Mouse (Mus musculus): ENCODE measurements around the gene Sept9.

Sept9 gene

DNA sequence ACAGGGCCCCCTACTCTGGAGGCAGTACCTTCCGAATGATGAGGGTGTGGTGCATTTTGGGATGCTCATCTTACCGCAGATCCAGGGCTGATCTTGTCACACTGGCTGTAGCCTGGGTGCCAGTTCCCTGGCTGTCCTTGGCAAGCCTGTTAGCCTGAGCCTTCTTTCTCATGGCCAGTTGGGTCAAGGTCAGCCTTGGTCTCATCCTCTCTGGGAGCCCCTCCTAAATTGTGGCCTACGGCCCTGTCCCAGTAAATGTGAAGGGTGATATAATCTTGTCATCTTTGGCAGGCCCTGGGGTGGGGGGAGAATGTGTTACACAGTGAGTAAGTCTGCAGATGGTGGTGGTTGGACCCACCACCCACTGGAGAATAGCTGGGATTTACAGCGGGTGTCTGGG, 147.8 kb downstream of the Sept9 start:
- no peak for DNase-seq (ENCODE audit: low spot score)

DNA sequence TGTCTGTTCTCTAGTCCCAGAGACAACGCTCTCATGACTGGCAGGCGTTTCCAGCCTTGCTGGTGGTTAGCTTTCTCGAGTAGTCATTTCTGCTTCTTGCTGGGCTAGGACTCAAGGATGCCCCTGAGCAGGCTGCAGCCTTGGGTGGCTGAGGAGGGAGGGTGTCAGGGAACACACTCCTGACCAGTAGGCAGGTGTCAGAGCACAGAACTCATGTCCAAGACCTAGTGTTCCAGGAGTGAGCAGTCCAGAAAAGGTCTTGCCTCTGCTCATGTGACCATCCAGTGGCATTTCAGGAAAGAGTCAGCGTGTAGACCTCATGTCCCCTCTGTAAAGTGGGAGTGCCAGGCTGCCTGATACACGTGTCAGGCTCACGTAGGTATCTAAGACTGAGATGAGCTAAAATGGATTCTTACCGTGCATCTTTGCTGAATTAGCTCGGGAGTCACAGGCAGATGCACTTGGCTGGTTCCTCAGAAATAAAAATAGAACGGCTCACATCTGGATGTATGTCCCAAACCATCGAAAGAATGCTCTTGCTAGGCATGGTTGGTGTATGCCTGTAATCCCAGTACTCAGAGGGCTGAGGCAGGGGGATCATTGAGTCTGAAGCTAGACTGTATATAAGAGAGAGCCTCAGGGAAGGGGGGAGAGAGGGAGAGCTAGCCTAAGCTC, 149.1 kb downstream of the Sept9 start:
- DNase-seq (ENCODE audit: low spot score), result no peak

DNA sequence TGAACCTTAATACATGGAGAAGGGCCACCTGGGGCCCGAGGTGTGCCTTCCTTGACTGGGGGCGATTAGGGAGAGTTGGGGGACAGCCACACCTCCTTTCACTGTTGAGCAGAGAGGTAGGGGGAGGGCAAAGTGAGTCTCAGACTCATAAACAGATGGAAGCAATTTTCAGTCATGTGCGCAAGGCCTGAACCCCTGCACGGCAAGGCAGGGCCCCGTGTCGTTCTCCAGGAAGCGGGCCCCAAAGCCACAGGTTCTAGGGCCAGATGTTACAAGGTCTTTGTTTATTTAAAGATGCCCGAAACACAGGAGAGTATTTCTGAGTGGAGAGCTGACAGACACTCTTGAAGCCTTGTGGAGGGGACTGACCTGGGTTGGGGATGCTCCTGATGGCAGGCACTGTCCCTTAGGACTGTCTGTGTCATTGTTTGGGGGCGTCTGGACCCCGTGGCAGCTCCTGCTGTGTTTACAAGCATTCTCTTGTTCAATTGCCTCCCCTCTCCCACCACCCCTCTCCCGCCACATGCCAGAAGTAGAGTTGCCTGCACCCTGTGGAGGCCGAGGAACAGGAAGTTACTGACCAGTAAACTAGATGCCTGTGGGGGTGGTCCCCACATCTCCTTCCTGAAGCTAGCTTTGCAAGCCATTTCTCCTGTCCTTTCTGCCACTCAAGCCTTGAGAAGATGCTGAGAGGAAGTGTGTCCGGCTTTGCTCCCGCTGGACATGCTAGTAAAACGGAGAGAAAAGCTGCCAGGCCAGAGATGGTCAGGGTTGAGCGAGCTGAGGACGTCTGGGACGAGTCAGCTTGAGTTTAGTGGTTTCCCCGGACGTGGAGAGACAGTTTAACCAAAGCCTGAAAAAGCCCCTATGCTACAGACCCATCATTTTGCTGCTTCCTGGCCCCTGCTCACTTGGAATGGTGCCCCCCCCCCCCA, 150.2 kb downstream of the Sept9 start:
- DNase-seq (ENCODE audit: low spot score), result peak; percentile 69

DNA sequence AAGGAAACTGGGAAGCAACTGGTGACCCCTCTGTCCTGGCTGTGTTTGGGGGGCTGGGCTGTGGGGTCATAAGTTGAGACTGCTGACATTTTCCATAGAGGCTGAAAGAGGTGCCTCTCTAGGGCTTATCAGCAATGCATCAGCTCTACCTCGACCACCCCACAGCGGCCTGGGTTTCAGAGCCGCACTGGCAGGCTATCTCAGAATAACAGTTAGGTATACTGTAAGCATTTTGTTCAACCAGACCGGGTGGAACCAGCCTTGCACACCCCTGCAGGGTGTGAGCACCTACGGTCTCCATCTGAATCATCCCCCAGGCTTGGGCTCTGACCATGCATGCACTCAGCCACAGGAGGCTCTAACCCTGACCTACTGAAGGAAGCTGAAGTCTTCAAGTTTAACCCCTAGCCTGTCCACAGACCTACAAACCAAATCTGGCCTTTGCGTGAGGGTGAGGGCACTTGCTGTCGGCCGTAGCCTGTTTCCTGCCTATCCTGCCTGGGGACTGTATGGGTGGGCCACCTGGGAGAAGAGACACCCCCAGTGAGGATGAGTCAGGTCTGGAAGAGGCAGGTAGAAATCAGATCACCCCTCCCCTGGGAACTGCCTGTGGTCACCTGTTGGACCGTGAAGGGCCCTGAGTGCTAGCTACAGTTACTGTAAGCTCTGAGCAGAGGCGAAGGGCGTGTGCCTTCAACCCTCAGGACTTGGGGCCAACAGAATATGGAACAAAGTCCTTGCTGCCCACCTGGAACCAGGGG, 151.2 kb downstream of the Sept9 start:
- no peak for DNase-seq (ENCODE audit: low spot score)

DNA sequence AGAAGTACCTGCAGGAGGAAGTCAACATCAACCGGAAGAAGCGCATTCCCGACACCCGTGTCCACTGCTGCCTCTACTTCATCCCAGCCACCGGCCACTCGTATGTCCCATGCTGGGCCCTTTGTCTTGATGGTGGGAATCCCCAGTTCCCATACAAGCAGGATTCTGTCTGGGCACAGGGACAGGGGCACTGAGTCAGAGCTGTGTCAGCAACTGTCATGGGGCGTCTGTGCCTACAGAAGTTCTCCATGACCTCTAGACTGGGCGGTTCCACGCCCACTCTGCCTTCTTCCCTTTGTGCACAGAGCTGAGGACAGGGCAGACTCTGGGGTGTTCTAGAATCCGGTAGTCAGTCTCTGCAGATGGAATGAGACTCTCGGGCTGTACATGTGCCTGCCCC, 153.7 kb downstream of the Sept9 start:
- DNase-seq (ENCODE audit: low spot score), result no peak

DNA sequence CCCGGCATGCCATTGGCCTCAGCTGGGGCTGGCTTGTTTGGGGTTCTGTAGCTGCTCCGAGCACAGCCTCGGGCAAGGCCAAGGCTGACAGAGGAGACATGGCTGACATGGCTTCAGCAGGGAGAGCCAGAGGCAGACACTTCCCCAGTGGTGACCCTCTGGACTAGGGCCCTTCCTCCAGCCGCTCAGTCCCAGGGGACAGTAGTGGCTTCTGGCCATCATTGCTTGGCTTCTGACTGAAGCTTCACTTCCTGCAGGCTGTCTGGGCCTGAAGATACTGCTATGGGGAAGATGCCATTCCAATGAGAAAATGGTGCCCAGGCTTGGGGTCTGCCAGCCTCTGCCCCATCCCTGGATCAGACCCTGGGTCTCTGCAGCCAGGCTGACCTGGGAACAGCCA, 154.6 kb downstream of the Sept9 start:
- DNase-seq (ENCODE audit: low spot score), result no peak

DNA sequence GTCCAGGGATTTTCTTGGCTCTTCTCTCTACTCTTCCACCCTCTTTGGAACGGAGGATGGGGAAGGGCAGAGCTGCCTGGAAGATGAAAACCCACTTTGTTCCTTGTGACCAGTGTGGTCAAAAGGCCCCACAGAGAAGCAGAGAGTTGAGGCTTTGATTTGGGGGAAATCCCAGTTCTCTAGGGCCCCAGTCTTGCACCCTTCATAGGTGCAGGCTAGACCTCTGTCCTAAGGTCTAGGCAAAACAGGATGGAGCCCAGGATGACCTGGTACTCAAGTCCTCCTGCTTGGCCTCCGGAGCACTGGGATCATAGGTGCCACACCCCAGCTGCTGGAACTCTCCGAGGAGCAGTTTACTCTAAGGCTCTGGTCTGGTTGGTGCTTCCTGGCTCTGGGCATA, 157.5 kb downstream of the Sept9 start:
- no peak for DNase-seq (ENCODE audit: low spot score)

DNA sequence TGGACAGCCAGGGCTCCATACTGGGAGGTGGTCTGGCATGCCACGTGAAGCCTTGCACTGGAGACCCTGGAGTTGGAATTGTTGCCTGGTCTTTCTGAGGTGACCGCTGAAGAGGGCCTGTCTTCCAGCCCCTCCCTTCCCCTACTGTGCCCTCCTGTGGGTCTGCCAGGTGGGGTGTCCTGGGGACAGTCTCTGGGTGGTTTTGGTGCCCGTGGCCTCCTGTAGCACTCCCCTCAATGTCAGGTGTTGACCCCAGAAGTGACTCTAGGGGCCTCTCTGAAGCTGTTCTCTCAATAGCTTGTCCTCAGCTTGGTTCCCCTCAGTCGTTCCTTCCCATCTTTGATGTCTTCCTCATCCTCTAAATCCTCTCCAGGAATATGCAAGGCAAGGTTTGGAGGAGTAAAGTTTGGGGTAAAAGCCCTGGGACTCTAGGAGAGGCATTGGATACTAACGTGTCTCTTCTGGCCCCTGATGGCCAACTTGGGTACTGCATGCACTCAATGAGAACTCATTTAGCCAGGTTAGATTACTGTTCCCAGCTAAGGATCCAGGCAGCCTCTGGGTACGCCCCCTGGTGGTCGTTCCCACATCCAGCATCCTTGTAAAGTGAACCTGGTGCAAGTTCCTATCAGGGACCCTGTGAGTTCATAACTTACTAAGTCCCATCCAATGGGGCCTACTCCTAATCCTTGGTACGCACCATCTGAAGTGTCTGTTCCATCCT, 158.6 kb downstream of the Sept9 start:
- DNase-seq (ENCODE audit: low spot score), result peak; percentile 90

DNA sequence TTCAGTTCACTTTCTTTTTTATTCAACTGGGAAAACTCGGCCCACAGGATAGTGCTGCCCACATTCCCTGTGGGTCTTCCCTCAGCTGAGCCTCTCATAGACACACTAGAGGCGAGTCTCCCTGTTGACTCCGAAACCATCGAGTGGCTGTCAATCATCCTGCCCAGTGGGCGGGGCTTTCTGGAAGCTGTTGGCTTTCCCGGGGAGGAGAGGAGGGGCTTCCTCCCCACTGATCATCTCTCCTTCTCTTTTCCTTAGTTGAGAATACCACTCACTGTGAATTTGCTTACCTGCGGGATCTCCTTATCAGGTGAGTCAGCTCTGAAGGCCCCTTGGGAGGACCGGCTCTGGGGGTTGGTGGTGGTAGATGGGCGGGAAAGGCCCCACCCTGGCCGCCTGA, 159.7 kb downstream of the Sept9 start:
- DNase-seq (ENCODE audit: low spot score), result no peak

DNA sequence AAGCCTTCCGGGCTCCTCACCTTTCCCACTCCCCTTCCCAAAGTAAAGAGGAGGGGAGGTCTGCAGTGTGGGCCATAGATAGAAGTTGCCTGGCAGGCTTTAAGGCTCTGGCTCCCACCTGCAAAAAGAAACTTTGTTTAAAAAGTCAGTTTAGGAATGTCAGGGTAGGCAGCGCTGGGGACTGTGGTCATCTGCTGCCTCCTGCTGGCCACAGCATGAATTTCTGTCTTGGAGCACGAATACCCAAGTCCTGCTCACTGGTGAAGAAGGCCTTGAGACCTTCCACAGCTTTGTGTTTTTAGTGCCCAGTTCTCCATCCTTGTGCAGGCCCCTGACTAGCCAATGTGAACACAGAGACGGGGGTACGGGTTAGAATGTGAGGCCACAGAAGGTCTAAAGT, 160.4 kb downstream of the Sept9 start:
- DNase-seq (ENCODE audit: low spot score), result peak; percentile 70

DNA sequence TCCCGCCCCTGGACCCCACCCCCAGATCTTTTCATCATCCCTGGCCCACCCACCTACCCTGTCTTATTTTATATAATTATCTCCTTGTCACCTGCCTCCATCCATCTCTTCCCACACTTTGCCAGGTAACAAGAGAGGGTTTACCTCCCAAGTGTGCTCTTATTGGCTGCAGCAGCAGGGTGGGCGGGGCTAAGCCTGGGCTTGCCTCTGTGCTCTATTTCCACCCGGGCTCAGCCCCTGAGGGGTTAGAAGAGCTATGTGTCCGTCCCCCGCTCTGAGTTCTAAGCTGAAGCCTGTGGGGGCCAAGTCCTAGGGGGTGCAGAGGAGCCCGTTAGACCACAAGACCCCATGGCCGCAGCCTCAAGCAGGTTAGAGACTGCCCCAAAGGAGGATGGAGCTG, 161.1 kb downstream of the Sept9 start:
- DNase-seq (ENCODE audit: low spot score), result no peak

DNA sequence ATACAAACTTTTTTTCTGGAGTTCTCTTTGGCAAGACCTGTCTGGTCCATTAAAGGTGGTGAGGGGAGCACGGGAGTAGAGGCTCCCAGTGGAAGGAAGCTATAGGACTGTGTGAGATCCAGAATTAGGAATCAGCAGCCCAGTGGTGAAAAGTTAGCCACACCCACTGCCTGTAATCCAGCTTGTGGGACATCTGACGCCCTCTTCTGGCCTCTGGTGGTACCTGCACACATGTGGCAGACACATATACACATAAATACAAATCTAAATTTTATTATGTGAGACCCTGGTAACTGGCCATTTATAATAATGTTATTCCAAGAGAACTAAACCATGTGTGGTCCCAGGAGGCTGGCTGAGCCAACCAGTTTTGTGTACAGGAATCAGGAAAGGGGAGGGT, 162.8 kb downstream of the Sept9 start:
- no peak for DNase-seq (ENCODE audit: low spot score)

DNA sequence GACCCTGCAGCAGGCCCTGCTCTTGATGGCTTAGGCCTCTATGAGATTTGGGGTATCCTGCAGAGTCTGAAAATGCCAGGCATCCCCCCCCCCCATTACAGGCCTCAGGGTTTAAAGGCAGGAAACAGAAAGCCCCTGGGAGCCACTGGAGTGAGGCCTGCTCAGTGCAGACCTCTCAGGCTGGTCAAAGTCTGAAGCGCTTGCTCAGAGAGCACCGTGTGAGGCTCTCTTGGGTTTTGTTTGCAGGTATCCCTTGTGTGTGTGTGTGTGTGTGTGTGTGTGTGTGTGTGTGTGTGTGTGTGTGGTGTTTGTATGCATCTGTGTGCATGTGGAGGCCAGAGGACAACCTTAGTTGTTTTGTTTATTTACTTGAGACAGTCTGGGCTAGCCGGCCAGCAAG, 164.5 kb downstream of the Sept9 start:
- no peak for DNase-seq (ENCODE audit: low spot score)

DNA sequence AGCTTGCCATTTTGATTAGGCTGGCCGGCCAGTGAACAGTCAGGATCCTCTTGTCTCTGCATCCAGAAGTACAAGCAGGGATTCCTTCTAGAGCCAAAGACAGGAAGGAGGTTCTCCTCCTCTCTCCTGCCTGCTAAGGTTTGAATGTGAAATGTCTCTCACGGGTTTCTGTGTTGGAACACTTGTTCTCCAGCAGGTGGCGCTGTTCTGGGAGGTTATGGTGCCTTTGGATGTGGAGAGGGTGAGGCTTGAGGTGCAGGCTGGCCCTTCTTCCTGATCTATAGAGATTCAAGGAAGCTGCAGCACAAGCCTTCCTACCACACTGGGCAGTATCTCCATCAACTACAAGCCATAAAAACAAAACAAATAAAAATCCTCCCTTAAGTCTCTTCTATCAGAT, 167.0 kb downstream of the Sept9 start:
- peak; percentile 28 for DNase-seq (ENCODE audit: low spot score)

DNA sequence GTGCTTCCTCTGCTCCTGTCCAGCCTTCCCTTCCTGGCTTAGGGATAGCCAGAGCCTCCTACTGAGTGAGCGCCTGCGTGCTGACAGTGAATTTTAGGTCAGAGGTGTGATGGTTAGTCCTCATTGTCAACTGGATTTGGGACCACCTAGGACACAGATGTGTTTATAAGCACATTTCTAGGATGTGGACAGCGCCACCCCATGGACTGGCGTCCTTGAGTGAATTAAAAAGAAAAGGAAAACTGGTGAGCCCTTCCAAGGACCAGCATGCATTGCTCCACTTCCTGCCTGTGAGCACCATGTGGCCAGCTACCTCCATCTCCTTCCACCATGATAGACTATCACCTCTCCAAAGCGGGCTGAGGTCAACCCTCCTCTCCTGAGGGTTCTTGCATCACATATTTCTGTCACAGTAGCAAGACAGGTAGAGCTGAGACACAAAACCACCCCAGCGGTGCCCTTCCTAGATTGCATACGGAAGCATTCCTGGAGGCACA, 167.4 kb downstream of the Sept9 start:
- no peak for DNase-seq (ENCODE audit: low spot score)

DNA sequence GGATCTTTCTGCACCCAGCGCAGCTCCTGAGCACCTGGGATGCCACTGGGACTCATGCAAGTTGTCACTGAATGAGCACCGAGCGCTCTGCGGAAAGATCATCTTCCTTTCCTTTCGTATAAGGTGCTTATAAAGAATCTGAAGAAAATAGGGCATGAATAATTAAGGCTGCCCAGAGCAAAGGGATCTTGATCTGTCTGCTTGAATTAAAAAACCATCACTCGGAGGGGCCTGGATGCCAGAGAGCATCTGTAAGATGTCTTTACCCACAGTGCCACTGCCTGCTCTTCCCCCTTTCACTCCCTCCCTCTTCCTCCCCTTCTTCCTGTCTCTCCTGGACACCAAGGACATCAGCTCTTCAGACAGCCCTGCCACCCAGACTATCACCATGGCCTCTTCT, 168.5 kb downstream of the Sept9 start:
- no peak for DNase-seq (ENCODE audit: low spot score)

DNA sequence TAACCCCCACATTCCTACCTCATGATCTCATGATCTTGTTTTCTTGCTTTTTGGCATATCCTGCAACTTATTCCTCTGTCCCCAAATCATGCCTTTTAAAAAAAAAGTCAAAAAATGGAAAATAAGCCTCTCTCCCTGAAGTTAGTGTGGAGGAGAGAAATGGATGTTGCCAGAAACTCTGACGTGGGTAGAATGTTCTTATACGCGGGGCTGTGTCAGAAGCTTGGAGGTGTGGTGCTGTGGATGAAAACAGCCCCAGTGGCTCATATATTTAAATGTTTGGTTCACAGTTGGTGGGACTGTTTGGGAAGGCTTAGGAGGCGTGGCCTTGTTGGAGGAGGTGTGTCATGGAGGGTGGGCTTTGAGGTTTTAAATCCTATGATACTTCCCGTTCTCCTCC, 169.9 kb downstream of the Sept9 start:
- DNase-seq (ENCODE audit: low spot score), result no peak

DNA sequence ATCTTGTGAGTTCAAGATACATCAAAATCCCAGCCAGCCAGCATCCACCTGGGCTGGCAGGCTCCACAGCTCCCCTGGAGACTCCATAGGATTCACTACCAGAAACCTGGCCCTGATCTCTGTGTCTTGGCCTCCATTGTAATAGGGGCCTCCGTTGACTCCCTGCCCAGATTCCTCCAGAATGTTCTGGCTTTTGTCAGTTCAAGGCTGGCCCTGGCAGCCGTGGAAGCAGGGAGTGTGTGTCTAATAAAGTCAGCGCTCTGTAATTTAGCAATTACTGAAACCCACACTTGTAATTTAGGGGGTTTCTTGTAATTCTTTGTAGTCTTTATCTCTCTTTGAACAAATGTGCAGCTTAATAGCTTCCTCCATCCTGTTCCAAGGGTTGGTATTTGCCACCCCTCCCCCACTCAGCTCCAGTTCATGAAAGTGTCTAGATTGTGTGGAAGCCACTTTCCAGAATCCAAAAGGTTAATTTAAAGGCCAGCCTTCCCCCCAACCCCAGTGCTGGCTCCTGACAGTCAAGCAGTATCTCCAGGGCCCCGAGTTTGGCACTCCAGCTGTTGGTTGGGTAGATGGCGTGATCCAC, 170.9 kb downstream of the Sept9 start:
- DNase-seq (ENCODE audit: low spot score), result no peak

DNA sequence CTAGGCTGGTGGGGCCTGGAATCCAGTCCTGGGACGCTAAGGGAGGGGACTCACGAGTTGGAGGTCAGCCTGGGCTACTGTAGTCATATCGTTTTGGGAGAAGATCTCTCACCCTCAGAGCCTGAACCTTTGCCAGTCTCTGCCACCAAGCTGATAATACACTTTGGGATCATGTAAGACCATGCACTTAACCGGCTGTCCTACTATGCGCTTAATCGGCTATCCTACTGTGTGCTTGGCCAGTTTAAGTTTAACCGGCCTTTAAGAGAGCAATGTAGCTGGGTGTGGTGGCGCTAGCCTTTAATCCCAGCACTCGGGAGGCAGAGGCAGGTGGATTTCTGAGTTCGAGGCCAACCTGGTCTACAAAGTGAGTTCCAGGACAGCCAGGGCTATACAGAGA, 173.1 kb downstream of the Sept9 start:
- no peak for DNase-seq (ENCODE audit: low spot score)

DNA sequence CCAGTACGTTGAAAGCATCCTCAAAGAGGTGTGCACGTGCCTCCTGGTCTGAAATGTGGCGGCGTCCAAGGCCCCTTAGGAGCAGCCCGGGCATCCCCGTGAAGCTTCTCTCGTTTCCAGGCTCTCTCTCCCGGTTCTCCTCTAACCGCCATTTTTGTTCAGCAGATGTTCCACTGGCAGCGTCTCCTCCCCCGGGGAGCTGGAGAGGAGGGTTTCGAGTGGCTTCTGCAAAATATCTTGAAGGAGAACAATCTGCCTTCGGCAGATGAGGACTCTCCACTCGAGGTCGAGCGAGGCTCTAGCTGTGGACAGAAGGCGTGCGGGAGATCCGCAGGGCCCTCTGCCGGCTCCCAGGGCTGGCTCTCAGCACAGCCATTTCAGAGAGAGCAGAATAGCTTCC, 173.7 kb downstream of the Sept9 start:
- no peak for DNase-seq (ENCODE audit: low spot score)

DNA sequence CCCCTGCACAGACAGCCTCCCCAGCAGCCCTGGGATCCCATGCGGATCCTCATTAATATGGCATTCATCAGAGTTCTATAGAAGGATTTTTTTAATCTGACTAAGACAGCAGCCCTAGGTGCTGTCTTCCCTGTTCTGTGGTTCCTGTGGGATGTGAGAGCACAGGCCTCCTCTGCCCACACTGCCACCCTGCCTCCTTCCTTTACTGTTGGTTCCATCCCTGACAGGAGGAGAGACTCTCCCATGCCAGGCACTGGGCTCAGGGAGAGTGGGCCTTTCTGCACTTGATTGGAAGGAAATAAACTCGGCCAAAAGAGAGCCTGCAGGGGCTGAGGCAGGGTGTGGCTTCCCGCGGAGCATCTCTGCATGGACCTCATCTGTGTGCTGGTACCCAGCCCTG, 174.4 kb downstream of the Sept9 start:
- no peak for DNase-seq (ENCODE audit: low spot score)

DNA sequence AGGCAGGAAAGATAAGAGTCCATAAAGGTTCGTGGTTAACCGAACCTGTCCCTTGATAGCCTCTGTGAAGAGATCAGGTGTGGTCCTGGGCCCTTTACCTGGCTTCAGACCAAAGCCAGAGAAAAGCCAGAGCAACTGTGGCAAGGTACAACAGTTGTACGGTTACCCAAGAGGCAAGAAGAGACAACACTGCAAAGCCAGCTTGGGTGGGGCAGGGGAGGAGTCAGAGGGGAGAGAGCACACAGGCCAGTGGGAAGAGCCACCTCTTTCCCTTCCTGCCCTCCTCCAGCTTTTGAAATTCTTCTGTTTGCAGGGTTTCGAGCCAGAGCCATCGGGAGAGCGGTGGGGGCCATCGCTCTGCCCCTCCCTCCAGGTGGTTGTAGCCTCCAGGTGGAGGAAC, 174.8 kb downstream of the Sept9 start:
- no peak for DNase-seq (ENCODE audit: low spot score)

Measured in T-cell, adult 2 months (primary cell).